In genomic region chr3:27490891-27491290, GRCm38 (mm10) we compare ENCODE assay signal across 19 mouse cellular contexts.
A peak's percentile ranks its signal among the peaks of the same experiment; 100 is the strongest.
DNase-seq lines count a peak whose midpoint lies in the region; ATAC-seq and TF ChIP-seq lines count a peak whose summit lies in the region.
"Had no signal": no experiment of that assay in that cellular context is flagged by ENCODE, and none has a peak within 500 bp of the region (broad histone marks: within the 10 kb centered on the region; RNA-seq: fewer than 3 reads in every experiment).

No protein-coding gene starts in this region.

- intact Hi-C loops in heart, postnatal 25 days (cut with DNase I), result no loop called here

- H3K9ac ChIP-seq in heart, embryonic 11.5 days (ENCODE audit: low read depth, low read length), result no peak overlapping the region
- H3K9ac ChIP-seq in kidney, embryonic 16.5 days (replicated peaks; ENCODE audit: low read length), result no peak overlapping the region
- H3K9ac ChIP-seq in heart, embryonic 16.5 days (ENCODE audit: low read length), result peak overlapping the region; percentile 49
- no peak overlapping the region for H3K9ac ChIP-seq in hindbrain, postnatal 0 days (replicated peaks; ENCODE audit: low read length)
- H3K9ac ChIP-seq: embryonic facial prominence, embryonic 15.5 days; hindbrain, embryonic 12.5 days; midbrain, embryonic 15.5 days; neural tube, embryonic 12.5 days had no signal

- H3K4me2 ChIP-seq in heart, embryonic 11.5 days, result no peak overlapping the region
- H3K4me2 ChIP-seq in kidney, embryonic 16.5 days (replicated peaks; ENCODE audit: low read depth, low read length), result no peak overlapping the region
- no peak overlapping the region for H3K4me2 ChIP-seq in heart, embryonic 16.5 days (ENCODE audit: low read depth, low read length)
- no peak overlapping the region for H3K4me2 ChIP-seq in hindbrain, postnatal 0 days (ENCODE audit: low read depth, low read length)
- H3K4me2 ChIP-seq: embryonic facial prominence, embryonic 15.5 days; hindbrain, embryonic 12.5 days; midbrain, embryonic 15.5 days; neural tube, embryonic 12.5 days had no signal

- H3K4me1 ChIP-seq in heart, embryonic 11.5 days (ENCODE audit: control insufficient read depth, insufficient read depth, low read length), result peaks cover 20% of the 10 kb centered on the region
- H3K4me1 ChIP-seq in kidney, embryonic 16.5 days (ENCODE audit: insufficient read depth, low read length), result no peaks in the 10 kb centered on the region
- peaks cover 41% of the 10 kb centered on the region for H3K4me1 ChIP-seq in heart, embryonic 16.5 days (ENCODE audit: control insufficient read depth, insufficient read depth, low read length)
- H3K4me1 ChIP-seq in hindbrain, postnatal 0 days (ENCODE audit: insufficient read depth, low read length), result no peaks in the 10 kb centered on the region
- H3K4me1 ChIP-seq: embryonic facial prominence, embryonic 15.5 days had no signal

- ATAC-seq in heart, embryonic 11.5 days (replicated peaks; ENCODE audit: insufficient number of reproducible peaks, low FRiP score, low TSS enrichment), result no peak
- no peak for ATAC-seq in kidney, embryonic 16.5 days (ENCODE audit: low FRiP score, low TSS enrichment)
- peak; percentile 7; the same call in 1 of the 2 replicates for ATAC-seq in heart, embryonic 16.5 days (replicated peaks; ENCODE audit: extremely low read depth, insufficient read depth, low FRiP score)
- no peak for ATAC-seq in hindbrain, postnatal 0 days
- ATAC-seq: forebrain, embryonic 14.5 days; inflammation-experienced regulatory T-cells, adult 6 months; midbrain, embryonic 15.5 days had no signal

- H3K27me3 ChIP-seq in heart, embryonic 11.5 days (ENCODE audit: control insufficient read depth, insufficient read depth, low read length), result no peaks in the 10 kb centered on the region
- H3K27me3 ChIP-seq in kidney, embryonic 16.5 days (ENCODE audit: insufficient read depth, low read length), result no peaks in the 10 kb centered on the region
- H3K27me3 ChIP-seq in heart, embryonic 16.5 days (ENCODE audit: control insufficient read depth, insufficient read depth, low read length), result no peaks in the 10 kb centered on the region
- H3K27me3 ChIP-seq in hindbrain, postnatal 0 days (ENCODE audit: insufficient read depth, low read length), result no peaks in the 10 kb centered on the region
- H3K27me3 ChIP-seq: embryonic facial prominence, embryonic 15.5 days; hindbrain, embryonic 12.5 days; midbrain, embryonic 15.5 days; neural tube, embryonic 12.5 days had no signal

- H3K36me3 ChIP-seq in heart, embryonic 11.5 days (ENCODE audit: control insufficient read depth, insufficient read depth, low read length), result peaks cover 12% of the 10 kb centered on the region
- peaks cover 42% of the 10 kb centered on the region for H3K36me3 ChIP-seq in kidney, embryonic 16.5 days (ENCODE audit: insufficient read depth, low read length)
- peaks cover 10% of the 10 kb centered on the region for H3K36me3 ChIP-seq in heart, embryonic 16.5 days (ENCODE audit: control insufficient read depth, insufficient read depth)
- H3K36me3 ChIP-seq in hindbrain, postnatal 0 days (ENCODE audit: insufficient read depth, low read length), result no peaks in the 10 kb centered on the region
- H3K36me3 ChIP-seq: midbrain, embryonic 15.5 days had no signal

- no peaks in the 10 kb centered on the region for H3K9me3 ChIP-seq in heart, embryonic 11.5 days (replicated peaks; ENCODE audit: control insufficient read depth, low read length)
- no peaks in the 10 kb centered on the region for H3K9me3 ChIP-seq in kidney, embryonic 16.5 days (ENCODE audit: low read length)
- no peaks in the 10 kb centered on the region for H3K9me3 ChIP-seq in heart, embryonic 16.5 days (replicated peaks; ENCODE audit: control insufficient read depth, low read length)
- no peaks in the 10 kb centered on the region for H3K9me3 ChIP-seq in hindbrain, postnatal 0 days (ENCODE audit: low read length)
- H3K9me3 ChIP-seq: embryonic facial prominence, embryonic 15.5 days; hindbrain, embryonic 12.5 days; midbrain, embryonic 15.5 days; neural tube, embryonic 12.5 days had no signal

- H3K4me3 ChIP-seq in heart, embryonic 11.5 days (ENCODE audit: low read depth, low read length), result no peak overlapping the region
- H3K4me3 ChIP-seq in kidney, embryonic 16.5 days (ENCODE audit: low read length), result no peak overlapping the region
- H3K4me3 ChIP-seq in heart, embryonic 16.5 days (ENCODE audit: low read length), result no peak overlapping the region
- H3K4me3 ChIP-seq in hindbrain, postnatal 0 days (ENCODE audit: low read length), result no peak overlapping the region
- H3K4me3 ChIP-seq: embryonic facial prominence, embryonic 15.5 days; gastrocnemius, adult 2 months; hindbrain, embryonic 12.5 days; left cerebral cortex, adult 2 months; midbrain, embryonic 15.5 days; neural tube, embryonic 12.5 days had no signal

- WGBS in heart, embryonic 11.5 days (ENCODE audit: insufficient replicate concordance), result 68% methylated on average over 9 of the region's 9 CpGs
- WGBS in kidney, embryonic 16.5 days, result 82% methylated on average over 9 of the region's 9 CpGs
- WGBS in heart, embryonic 16.5 days, result 57% methylated on average over 9 of the region's 9 CpGs
- 83% methylated on average over 9 of the region's 9 CpGs for WGBS in hindbrain, postnatal 0 days

- TF ChIP-seq CTCF in hindbrain, postnatal 0 days (IDR thresholded peaks at IDR 0.05; ENCODE audit: low read depth), result no peak

- no peak for DNase-seq in heart, postnatal 25 days (ENCODE audit: low spot score)
- peak; percentile 54 to 59 for DNase-seq in kidney, adult 8-10 months
- peak; percentile 39 to 78 for DNase-seq in kidney, postnatal 25 days
- DNase-seq in hindbrain, postnatal 0 days (ENCODE audit: low spot score), result no peak
- DNase-seq: cerebellum, adult 9-11 months; gastrocnemius, adult 2 months; right cerebral cortex, postnatal 14 days had no signal

- peak overlapping the region; percentile 58 for H3K27ac ChIP-seq in heart, embryonic 11.5 days (ENCODE audit: low read depth, low read length)
- no peak overlapping the region for H3K27ac ChIP-seq in kidney, embryonic 16.5 days (ENCODE audit: low read length)
- H3K27ac ChIP-seq in heart, embryonic 16.5 days (ENCODE audit: low read length), result peak overlapping the region; percentile 91
- no peak overlapping the region for H3K27ac ChIP-seq in hindbrain, postnatal 0 days
- H3K27ac ChIP-seq: embryonic facial prominence, embryonic 15.5 days; gastrocnemius, adult 2 months; hindbrain, embryonic 12.5 days; left cerebral cortex, adult 2 months; macrophage; midbrain, embryonic 15.5 days; neural tube, embryonic 12.5 days; stomach, postnatal 0 days had no signal

Comparison
In these comparisons a context has a peak if more than half of its experiments do, and no peak if none do; other contexts are left out.
1. H3K27ac ChIP-seq: peak in heart, embryonic 11.5 days (single experiment) and heart, embryonic 16.5 days (single experiment); none in kidney, embryonic 16.5 days (single experiment) and hindbrain, postnatal 0 days (single experiment).
2. DNase-seq: peak in kidney, adult 8-10 months (2 of 2) and kidney, postnatal 25 days (2 of 2); none in heart, postnatal 25 days (single experiment) and hindbrain, postnatal 0 days (single experiment).